Mouse (Mus musculus): Measurements from ENCODE around the gene Pced1b. TPM values are rescaled to one million over a fixed set of nuclear protein-coding genes. Genes with fewer than 3 reads are reported as not detected.

Gene Pced1b
- polyA plus RNA-seq, 1 experiment from 2014 or later, result 2.9 TPM

- Histone ChIP-seq H3K36me3 (no peaks in the 10 kb centered on the region), H3K9me3 (no peaks in the 10 kb centered on the region), H3K27ac (no peak overlapping the region), H3K4me1 (no peaks in the 10 kb centered on the region), H3K4me3 (no peak overlapping the region), H3K27me3 (no peaks in the 10 kb centered on the region), H3K4me2 (replicated peaks) (no peak overlapping the region), H3K9ac (no peak overlapping the region)
- ATAC-seq (ENCODE audit: insufficient number of reproducible peaks, insufficient read depth, low FRiP score, low TSS enrichment), result no peak
- WGBS, result 25% methylated on average over 7 of the region's 7 CpGs
Measured at GRCm38 (mm10) chr15:97235183-97235582, 11.7 kb upstream of the Pced1b start.

GRCm38 (mm10) chr15:97236943-97237342 lies 10.0 kb upstream of the Pced1b start:
- H3K27me3 ChIP-seq, result no peaks in the 10 kb centered on the region
- no peak overlapping the region for H3K9ac ChIP-seq
- H3K27ac ChIP-seq, result no peak overlapping the region
- no peak for ATAC-seq (ENCODE audit: insufficient number of reproducible peaks, insufficient read depth, low FRiP score, low TSS enrichment)
- no peak overlapping the region for H3K4me2 ChIP-seq (replicated peaks)
- H3K4me3 ChIP-seq, result no peak overlapping the region
- no peaks in the 10 kb centered on the region for H3K36me3 ChIP-seq
- no peaks in the 10 kb centered on the region for H3K4me1 ChIP-seq
- 53% methylated on average over 9 of the region's 9 CpGs for WGBS
- H3K9me3 ChIP-seq, result no peaks in the 10 kb centered on the region

GRCm38 (mm10) chr15:97245392-97245791 lies 1.5 kb upstream of the Pced1b start:
- H3K9ac ChIP-seq, result no peak overlapping the region
- H3K27me3 ChIP-seq, result peaks cover 15% of the 10 kb centered on the region
- no peak overlapping the region for H3K4me2 ChIP-seq (replicated peaks)
- 85% methylated on average over 18 of the region's 18 CpGs for WGBS
- no peak overlapping the region for H3K27ac ChIP-seq
- ATAC-seq (ENCODE audit: insufficient number of reproducible peaks, insufficient read depth, low FRiP score, low TSS enrichment), result no peak
- H3K4me1 ChIP-seq, result peaks cover 6% of the 10 kb centered on the region; the same call in 1 of the 2 replicates
- no peak overlapping the region for H3K4me3 ChIP-seq
- H3K9me3 ChIP-seq, result no peaks in the 10 kb centered on the region
- no peaks in the 10 kb centered on the region for H3K36me3 ChIP-seq

GRCm38 (mm10) chr15:97246256-97246655 lies 651 bp upstream of the Pced1b start:
- no peaks in the 10 kb centered on the region for H3K36me3 ChIP-seq
- no peak for ATAC-seq (ENCODE audit: insufficient number of reproducible peaks, insufficient read depth, low FRiP score, low TSS enrichment)
- H3K27ac ChIP-seq, result no peak overlapping the region
- H3K9me3 ChIP-seq, result no peaks in the 10 kb centered on the region
- peak overlapping the region; percentile 92 for H3K4me2 ChIP-seq (replicated peaks)
- no peak overlapping the region for H3K9ac ChIP-seq
- peaks cover 15% of the 10 kb centered on the region for H3K27me3 ChIP-seq
- peak overlapping the region; percentile 80 for H3K4me3 ChIP-seq
- H3K4me1 ChIP-seq, result peaks cover 6% of the 10 kb centered on the region; the same call in 1 of the 2 replicates
- 26% methylated on average over 14 of the region's 14 CpGs for WGBS

GRCm38 (mm10) chr15:97247791-97248161 lies 869 bp downstream of the Pced1b start:
- WGBS, result 1% methylated on average over 14 of the region's 14 CpGs
- H3K4me3 ChIP-seq, result peak overlapping the region; percentile 80
- H3K36me3 ChIP-seq, result no peaks in the 10 kb centered on the region
- H3K4me1 ChIP-seq, result peaks cover 6% of the 10 kb centered on the region; the same call in 1 of the 2 replicates
- H3K27me3 ChIP-seq, result peaks cover 15% of the 10 kb centered on the region
- H3K9me3 ChIP-seq, result no peaks in the 10 kb centered on the region
- H3K9ac ChIP-seq, result peak overlapping the region; percentile 85
- peak overlapping the region; percentile 92 for H3K4me2 ChIP-seq (replicated peaks)
- ATAC-seq (ENCODE audit: insufficient number of reproducible peaks, insufficient read depth, low FRiP score, low TSS enrichment), result no peak
- peak overlapping the region; percentile 72; the same call in 1 of the 2 replicates for H3K27ac ChIP-seq

- Histone ChIP-seq H3K9ac (no peak overlapping the region), H3K4me2 (replicated peaks) (peak overlapping the region; percentile 92), H3K4me1 (peaks cover 6% of the 10 kb centered on the region; the same call in 1 of the 2 replicates), H3K27ac (no peak overlapping the region), H3K4me3 (peak overlapping the region; percentile 80), H3K27me3 (peaks cover 15% of the 10 kb centered on the region), H3K9me3 (no peaks in the 10 kb centered on the region), H3K36me3 (no peaks in the 10 kb centered on the region)
- ATAC-seq (ENCODE audit: insufficient number of reproducible peaks, insufficient read depth, low FRiP score, low TSS enrichment), result no peak
- 20% methylated on average over 8 of the region's 8 CpGs for WGBS
Measured at GRCm38 (mm10) chr15:97248296-97248695, 1.4 kb downstream of the Pced1b start.

GRCm38 (mm10) chr15:97249322-97249721 lies 2.4 kb downstream of the Pced1b start:
- peaks cover 15% of the 10 kb centered on the region for H3K27me3 ChIP-seq
- no peak overlapping the region for H3K9ac ChIP-seq
- WGBS, result 93% methylated on average over 10 of the region's 10 CpGs
- H3K36me3 ChIP-seq, result no peaks in the 10 kb centered on the region
- H3K4me3 ChIP-seq, result no peak overlapping the region
- no peak overlapping the region for H3K27ac ChIP-seq
- ATAC-seq (ENCODE audit: insufficient number of reproducible peaks, insufficient read depth, low FRiP score, low TSS enrichment), result no peak
- peaks cover 6% of the 10 kb centered on the region; the same call in 1 of the 2 replicates for H3K4me1 ChIP-seq
- H3K4me2 ChIP-seq (replicated peaks), result no peak overlapping the region
- H3K9me3 ChIP-seq, result no peaks in the 10 kb centered on the region

- Histone ChIP-seq H3K27ac (no peak overlapping the region), H3K9ac (no peak overlapping the region), H3K4me3 (no peak overlapping the region), H3K36me3 (no peaks in the 10 kb centered on the region), H3K9me3 (no peaks in the 10 kb centered on the region), H3K4me1 (peaks cover 3% of the 10 kb centered on the region; the same call in 1 of the 2 replicates), H3K4me2 (replicated peaks) (no peak overlapping the region), H3K27me3 (no peaks in the 10 kb centered on the region)
- WGBS, result 77% methylated on average over 8 of the region's 8 CpGs
- no peak for ATAC-seq (ENCODE audit: insufficient number of reproducible peaks, insufficient read depth, low FRiP score, low TSS enrichment)
Measured at GRCm38 (mm10) chr15:97252493-97253034, 5.7 kb downstream of the Pced1b start.

- no peaks in the 10 kb centered on the region for H3K9me3 ChIP-seq
- H3K27ac ChIP-seq, result no peak overlapping the region
- H3K4me3 ChIP-seq, result no peak overlapping the region
- WGBS, result 90% methylated on average over 4 of the region's 4 CpGs
- H3K27me3 ChIP-seq, result no peaks in the 10 kb centered on the region
- no peaks in the 10 kb centered on the region for H3K36me3 ChIP-seq
- no peak overlapping the region for H3K4me2 ChIP-seq (replicated peaks)
- H3K9ac ChIP-seq, result no peak overlapping the region
- no peak for ATAC-seq (ENCODE audit: insufficient number of reproducible peaks, insufficient read depth, low FRiP score, low TSS enrichment)
- no peaks in the 10 kb centered on the region for H3K4me1 ChIP-seq
Measured at GRCm38 (mm10) chr15:97254375-97254774, 7.5 kb downstream of the Pced1b start.

- no peak for ATAC-seq (ENCODE audit: insufficient number of reproducible peaks, insufficient read depth, low FRiP score, low TSS enrichment)
- 92% methylated on average over 3 of the region's 3 CpGs for WGBS
Measured at GRCm38 (mm10) chr15:97255800-97256199, 8.9 kb downstream of the Pced1b start.

GRCm38 (mm10) chr15:97256411-97256810 lies 9.5 kb downstream of the Pced1b start:
- 88% methylated on average over 11 of the region's 11 CpGs for WGBS
- Histone ChIP-seq H3K9ac (no peak overlapping the region), H3K4me3 (no peak overlapping the region), H3K4me2 (replicated peaks) (no peak overlapping the region), H3K9me3 (no peaks in the 10 kb centered on the region), H3K36me3 (no peaks in the 10 kb centered on the region), H3K27ac (no peak overlapping the region), H3K27me3 (no peaks in the 10 kb centered on the region), H3K4me1 (no peaks in the 10 kb centered on the region)
- ATAC-seq (ENCODE audit: insufficient number of reproducible peaks, insufficient read depth, low FRiP score, low TSS enrichment), result no peak

More at GRCm38 (mm10) chr15:97255800-97256199, 8.9 kb downstream of the Pced1b start:
- Histone ChIP-seq H3K9ac (no peak overlapping the region), H3K27me3 (no peaks in the 10 kb centered on the region), H3K9me3 (no peaks in the 10 kb centered on the region), H3K4me1 (no peaks in the 10 kb centered on the region), H3K4me2 (replicated peaks) (no peak overlapping the region), H3K36me3 (no peaks in the 10 kb centered on the region), H3K4me3 (no peak overlapping the region), H3K27ac (no peak overlapping the region)

GRCm38 (mm10) chr15:97257206-97257775 lies 10.4 kb downstream of the Pced1b start:
- H3K9ac ChIP-seq, result no peak overlapping the region
- no peak overlapping the region for H3K27ac ChIP-seq
- H3K4me2 ChIP-seq (replicated peaks), result no peak overlapping the region
- no peaks in the 10 kb centered on the region for H3K27me3 ChIP-seq
- 64% methylated on average over 8 of the region's 8 CpGs for WGBS
- ATAC-seq (ENCODE audit: insufficient number of reproducible peaks, insufficient read depth, low FRiP score, low TSS enrichment), result no peak
- no peaks in the 10 kb centered on the region for H3K9me3 ChIP-seq
- no peaks in the 10 kb centered on the region for H3K4me1 ChIP-seq
- H3K36me3 ChIP-seq, result no peaks in the 10 kb centered on the region
- no peak overlapping the region for H3K4me3 ChIP-seq

All from embryonic facial prominence, embryonic 12.5 days (tissue).